In the genomic region with DNA sequence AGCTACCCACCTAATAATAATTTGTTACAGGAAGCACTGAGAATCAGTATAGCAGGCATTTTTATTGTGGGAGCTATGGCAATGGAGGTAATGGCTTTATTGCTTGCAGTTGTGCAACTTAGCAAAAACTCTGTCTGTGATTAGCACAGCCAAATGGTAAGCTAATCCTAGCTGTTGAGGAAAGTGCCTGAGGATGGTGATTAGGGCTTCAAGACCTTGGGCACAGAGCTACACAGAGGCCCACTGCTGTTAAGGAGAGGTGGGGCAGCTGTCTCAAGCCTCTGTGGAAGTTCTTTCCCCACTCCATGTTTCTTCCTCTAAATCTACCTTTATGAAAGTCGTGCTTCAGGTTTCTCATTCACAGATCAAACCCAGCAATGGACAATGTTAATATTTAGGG, we compare ENCODE assay signal across 29 mouse cellular contexts.
DNase-seq lines count a peak whose midpoint lies in the region; ATAC-seq lines count a peak whose summit lies in the region.
"Had no signal": no experiment of that assay in that cellular context is flagged by ENCODE, and none has a peak within 500 bp of the region (broad histone marks: within the 10 kb centered on the region; RNA-seq: fewer than 3 reads in every experiment).

No protein-coding gene starts in this region.

- no peaks in the 10 kb centered on the region for H3K36me3 ChIP-seq in limb, embryonic 11.5 days (ENCODE audit: control insufficient read depth, insufficient read depth, low read length)
- H3K36me3 ChIP-seq in limb, embryonic 10.5 days = no peaks in the 10 kb centered on the region
- H3K36me3 ChIP-seq in intestine, embryonic 14.5 days (ENCODE audit: control insufficient read depth, insufficient read depth, low read length) = no peaks in the 10 kb centered on the region
- no peaks in the 10 kb centered on the region for H3K36me3 ChIP-seq in intestine, embryonic 16.5 days (ENCODE audit: control insufficient read depth, insufficient read depth, low read length)
- no peaks in the 10 kb centered on the region for H3K36me3 ChIP-seq in limb, embryonic 12.5 days
- no peaks in the 10 kb centered on the region for H3K36me3 ChIP-seq in heart, embryonic 12.5 days
- H3K36me3 ChIP-seq: embryonic facial prominence, embryonic 13.5 days; embryonic facial prominence, embryonic 15.5 days; forebrain, embryonic 10.5 days; forebrain, embryonic 12.5 days; G1E had no signal

- H3K4me2 ChIP-seq in limb, embryonic 11.5 days (ENCODE audit: low read depth, severe bottlenecking) = no peak overlapping the region
- H3K4me2 ChIP-seq in intestine, embryonic 14.5 days (ENCODE audit: low read length) = no peak overlapping the region
- no peak overlapping the region for H3K4me2 ChIP-seq in intestine, embryonic 16.5 days (ENCODE audit: low read depth, low read length)
- H3K4me2 ChIP-seq in limb, embryonic 12.5 days = no peak overlapping the region
- H3K4me2 ChIP-seq in heart, embryonic 12.5 days = no peak overlapping the region
- H3K4me2 ChIP-seq: embryonic facial prominence, embryonic 13.5 days; embryonic facial prominence, embryonic 15.5 days; forebrain, embryonic 12.5 days had no signal

- DNase-seq in limb, embryonic 11.5 days (ENCODE audit: low spot score) = no peak
- no peak for DNase-seq in limb, embryonic 10.5 days (ENCODE audit: low spot score)
- no peak for DNase-seq in intestine, embryonic 14.5 days (ENCODE audit: low spot score)
- no peak for DNase-seq in left cerebral cortex, adult 18-20 months (ENCODE audit: low spot score in 2 of 2)
- no peak for DNase-seq in ovary, postnatal 10 days (ENCODE audit: low spot score)
- DNase-seq: adrenal gland, adult 2 months; adrenal gland, postnatal 10 days; adrenal gland, postnatal 25 days; B cell, adult 2 months; cerebellum, adult 11 months; cerebellum, adult 18-20 months; cerebellum, adult 8-10 months; cerebellum, adult 9-11 months; cerebellum, postnatal 14 days; cerebellum, postnatal 36 days; embryo, embryonic 11 days had no signal

- no peak overlapping the region for H3K4me3 ChIP-seq in limb, embryonic 11.5 days (ENCODE audit: low read depth, low read length)
- no peak overlapping the region for H3K4me3 ChIP-seq in limb, embryonic 10.5 days
- no peak overlapping the region for H3K4me3 ChIP-seq in intestine, embryonic 14.5 days (ENCODE audit: low read depth, low read length)
- no peak overlapping the region for H3K4me3 ChIP-seq in intestine, embryonic 16.5 days (ENCODE audit: low read length)
- no peak overlapping the region for H3K4me3 ChIP-seq in limb, embryonic 12.5 days (replicated peaks)
- H3K4me3 ChIP-seq in heart, embryonic 12.5 days = no peak overlapping the region
- H3K4me3 ChIP-seq: embryonic facial prominence, embryonic 13.5 days; embryonic facial prominence, embryonic 15.5 days; erythroblast, embryonic 14.5 days; forebrain, embryonic 10.5 days; forebrain, embryonic 12.5 days had no signal

- no peaks in the 10 kb centered on the region for H3K9me3 ChIP-seq in limb, embryonic 11.5 days (ENCODE audit: control insufficient read depth, low read length)
- H3K9me3 ChIP-seq in limb, embryonic 10.5 days (replicated peaks) = no peaks in the 10 kb centered on the region
- H3K9me3 ChIP-seq in intestine, embryonic 14.5 days (ENCODE audit: control insufficient read depth, low read length) = no peaks in the 10 kb centered on the region
- no peaks in the 10 kb centered on the region for H3K9me3 ChIP-seq in intestine, embryonic 16.5 days (ENCODE audit: control insufficient read depth, low read length)
- no peaks in the 10 kb centered on the region for H3K9me3 ChIP-seq in limb, embryonic 12.5 days
- no peaks in the 10 kb centered on the region for H3K9me3 ChIP-seq in heart, embryonic 12.5 days (replicated peaks)
- H3K9me3 ChIP-seq: embryonic facial prominence, embryonic 13.5 days; embryonic facial prominence, embryonic 15.5 days; forebrain, embryonic 10.5 days; forebrain, embryonic 12.5 days; G1E had no signal

- 0 out of 2 replicates have a peak, but pooled peaks have one; percentile 35 for ATAC-seq in limb, embryonic 11.5 days (ENCODE audit: insufficient number of reproducible peaks, low FRiP score, low TSS enrichment, low read depth)
- peak; percentile 86; the same call in 1 of the 2 replicates for ATAC-seq in intestine, embryonic 14.5 days (replicated peaks; ENCODE audit: low FRiP score, low TSS enrichment, low read depth)
- ATAC-seq in intestine, embryonic 16.5 days = peak; percentile 100
- peak; percentile 83; the same call in 1 of the 2 replicates for ATAC-seq in limb, embryonic 12.5 days (ENCODE audit: insufficient number of reproducible peaks, insufficient read depth, low FRiP score, low TSS enrichment, low read depth)
- ATAC-seq in heart, embryonic 12.5 days (ENCODE audit: insufficient number of reproducible peaks, low FRiP score) = no peak
- ATAC-seq: CD4-positive, CD25-positive, alpha-beta regulatory T cell, adult 4 months; forebrain, embryonic 14.5 days; Patski had no signal

- H3K9ac ChIP-seq in limb, embryonic 11.5 days (ENCODE audit: low read length) = no peak overlapping the region
- H3K9ac ChIP-seq in intestine, embryonic 14.5 days (ENCODE audit: low read length) = no peak overlapping the region
- no peak overlapping the region for H3K9ac ChIP-seq in intestine, embryonic 16.5 days (ENCODE audit: low read depth, low read length)
- H3K9ac ChIP-seq in limb, embryonic 12.5 days (replicated peaks) = no peak overlapping the region
- no peak overlapping the region for H3K9ac ChIP-seq in heart, embryonic 12.5 days
- H3K9ac ChIP-seq: embryonic facial prominence, embryonic 13.5 days; embryonic facial prominence, embryonic 15.5 days; forebrain, embryonic 12.5 days had no signal

- H3K4me1 ChIP-seq in limb, embryonic 11.5 days (ENCODE audit: control insufficient read depth, insufficient read depth, low read length) = no peaks in the 10 kb centered on the region
- peaks cover 10% of the 10 kb centered on the region; the same call in 1 of the 2 replicates for H3K4me1 ChIP-seq in limb, embryonic 10.5 days
- no peaks in the 10 kb centered on the region for H3K4me1 ChIP-seq in intestine, embryonic 14.5 days (replicated peaks; ENCODE audit: control insufficient read depth, insufficient read depth, low read length)
- no peaks in the 10 kb centered on the region for H3K4me1 ChIP-seq in intestine, embryonic 16.5 days (ENCODE audit: control insufficient read depth, insufficient read depth, low read length)
- H3K4me1 ChIP-seq in limb, embryonic 12.5 days (replicated peaks) = peaks cover 6% of the 10 kb centered on the region; the same call in 1 of the 2 replicates
- H3K4me1 ChIP-seq in heart, embryonic 12.5 days (replicated peaks) = peaks cover 14% of the 10 kb centered on the region
- H3K4me1 ChIP-seq: embryonic facial prominence, embryonic 13.5 days; embryonic facial prominence, embryonic 15.5 days; forebrain, embryonic 10.5 days; forebrain, embryonic 12.5 days had no signal

- no peaks in the 10 kb centered on the region for H3K27me3 ChIP-seq in limb, embryonic 11.5 days (ENCODE audit: control insufficient read depth, insufficient read depth, low read length)
- H3K27me3 ChIP-seq in limb, embryonic 10.5 days (ENCODE audit: low read depth, poor library complexity, severe bottlenecking) = no peaks in the 10 kb centered on the region
- no peaks in the 10 kb centered on the region for H3K27me3 ChIP-seq in intestine, embryonic 14.5 days (replicated peaks; ENCODE audit: control insufficient read depth, insufficient read depth, low read length)
- H3K27me3 ChIP-seq in intestine, embryonic 16.5 days (replicated peaks; ENCODE audit: control insufficient read depth, insufficient read depth, low read length) = no peaks in the 10 kb centered on the region
- H3K27me3 ChIP-seq in limb, embryonic 12.5 days = no peaks in the 10 kb centered on the region
- no peaks in the 10 kb centered on the region for H3K27me3 ChIP-seq in heart, embryonic 12.5 days (replicated peaks)
- H3K27me3 ChIP-seq: CH12.LX; embryonic facial prominence, embryonic 13.5 days; embryonic facial prominence, embryonic 15.5 days; forebrain, embryonic 12.5 days; Patski had no signal

- WGBS in limb, embryonic 11.5 days = 32% methylated on average over 1 of the region's 1 CpGs
- 59% methylated on average over 1 of the region's 1 CpGs for WGBS in limb, embryonic 10.5 days
- WGBS in intestine, embryonic 14.5 days = 59% methylated on average over 1 of the region's 1 CpGs
- 32% methylated on average over 1 of the region's 1 CpGs for WGBS in intestine, embryonic 16.5 days
- WGBS in limb, embryonic 12.5 days = 43% methylated on average over 1 of the region's 1 CpGs
- WGBS in heart, embryonic 12.5 days = 75% methylated on average over 1 of the region's 1 CpGs

- H3K27ac ChIP-seq in limb, embryonic 11.5 days (replicated peaks; ENCODE audit: low read depth, low read length) = no peak overlapping the region
- no peak overlapping the region for H3K27ac ChIP-seq in limb, embryonic 10.5 days
- H3K27ac ChIP-seq in intestine, embryonic 14.5 days (ENCODE audit: low read depth) = no peak overlapping the region
- H3K27ac ChIP-seq in intestine, embryonic 16.5 days (ENCODE audit: low read length) = peak overlapping the region; percentile 72
- no peak overlapping the region for H3K27ac ChIP-seq in limb, embryonic 12.5 days
- H3K27ac ChIP-seq in heart, embryonic 12.5 days (ENCODE audit: poor library complexity, severe bottlenecking) = no peak overlapping the region
- H3K27ac ChIP-seq: embryonic facial prominence, embryonic 13.5 days; embryonic facial prominence, embryonic 15.5 days; forebrain, embryonic 10.5 days; forebrain, embryonic 12.5 days had no signal
